Mouse (Mus musculus) bone marrow, adult 2 months (tissue): Measurements from ENCODE around the gene Krt79.

ENCODE experiments used
- CTCF ChIP-seq: fragments of 200-500 bp; IDR thresholded peaks from 2 replicates; pipeline ENCODE4 v1.5.1; 2011; ENCODE audit warnings: low read length, control low read depth; ENCODE audit not compliant: control insufficient read depth, insufficient read depth
- POLR2A ChIP-seq: fragments of 200-500 bp; IDR thresholded peaks from 2 replicates; pipeline ENCODE4 v1.6.1; 2011; ENCODE audit warnings: low read depth, mild to moderate bottlenecking, control low read depth, low read length, borderline replicate concordance; ENCODE audit not compliant: control insufficient read depth

DNA sequence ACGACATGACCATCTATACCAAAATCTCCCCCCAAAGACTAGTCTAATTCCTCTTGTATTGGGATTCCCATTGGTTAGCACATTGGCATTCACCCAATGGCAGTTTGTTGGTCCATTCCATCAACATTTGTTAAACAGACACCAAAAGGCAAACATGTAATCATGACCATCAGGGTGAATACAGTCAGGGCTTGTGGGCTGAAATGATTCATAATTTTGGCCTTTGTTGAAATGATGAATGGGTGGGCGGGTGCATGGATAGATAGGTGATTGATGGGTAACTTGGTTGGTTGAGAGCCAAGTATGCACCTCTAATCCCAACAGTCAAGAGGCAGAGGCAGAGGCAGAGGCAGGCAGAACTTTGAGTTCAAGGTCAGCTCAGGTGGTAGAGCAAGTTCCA, 24.1 kb downstream of the Krt79 start:
- TF ChIP-seq CTCF (no peak), POLR2A (no peak)
